Mouse (Mus musculus) testis, adult 2 months (tissue): ENCODE measurements around the gene Fam53b.

Source experiments
- CTCF ChIP-seq: fragments of 200-500 bp; IDR thresholded peaks from 2 replicates; pipeline ENCODE4 v1.5.1; 2012; ENCODE audit warnings: low read depth, mild to moderate bottlenecking, inconsistent platforms, low read length, moderate library complexity; ENCODE audit not compliant: control insufficient read depth, insufficient read depth, insufficient replicate concordance
- POLR2A ChIP-seq: fragments of 200-500 bp; IDR thresholded peaks from 2 replicates; pipeline ENCODE4 v1.6.1; 2012; ENCODE audit warnings: low read depth, mild to moderate bottlenecking, inconsistent platforms, low read length, moderate library complexity; ENCODE audit not compliant: control insufficient read depth

DNA sequence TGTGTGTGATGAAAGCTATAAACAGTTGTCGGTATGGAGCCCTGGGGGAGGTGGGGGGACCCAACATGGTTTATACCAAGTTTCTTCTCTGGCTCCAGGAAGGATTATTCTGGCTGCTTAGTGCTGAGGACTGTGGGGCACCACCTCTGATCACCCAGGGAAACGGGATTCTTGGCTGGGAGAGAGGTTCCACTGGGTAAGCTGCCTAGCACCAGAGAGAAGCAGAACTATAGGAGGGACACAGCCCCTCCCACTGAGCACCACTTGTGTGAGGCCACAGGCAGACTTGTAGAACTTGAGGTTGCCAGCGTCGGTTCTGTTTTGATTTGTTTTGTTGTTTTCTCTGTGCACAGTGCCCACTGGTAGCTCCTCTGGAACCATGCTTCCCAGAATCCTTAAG is 40.3 kb upstream of the Fam53b start:
- TF ChIP-seq CTCF (no peak), POLR2A (no peak)
